8 mouse cellular contexts compared by ENCODE assay signal in the genomic region with DNA sequence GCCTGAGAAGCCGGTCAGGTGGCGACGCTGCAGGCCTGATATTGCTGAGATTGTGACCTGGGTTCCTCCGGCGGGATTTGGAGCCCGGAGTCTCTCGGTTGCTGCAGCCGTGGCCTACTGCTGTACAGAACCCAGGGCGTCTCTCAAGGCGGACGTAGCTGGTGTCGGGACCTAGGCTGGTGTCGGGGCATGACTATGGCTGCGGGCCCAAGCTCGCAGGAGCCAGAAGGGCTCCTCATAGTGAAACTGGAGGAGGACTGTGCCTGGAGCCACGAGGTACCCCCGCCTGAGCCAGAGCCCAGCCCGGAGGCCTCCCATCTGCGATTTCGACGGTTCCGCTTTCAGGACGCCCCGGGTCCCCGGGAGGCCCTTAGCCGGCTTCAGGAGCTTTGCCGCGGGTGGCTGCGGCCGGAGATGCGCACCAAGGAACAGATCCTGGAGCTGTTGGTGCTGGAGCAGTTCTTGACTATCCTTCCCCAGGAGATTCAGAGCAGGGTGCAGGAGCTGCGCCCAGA. TPM values are rescaled to one million over a fixed set of nuclear protein-coding genes. Genes with fewer than 3 reads are reported as not detected.
DNase-seq lines count a peak whose midpoint lies in the region; ATAC-seq and TF ChIP-seq lines count a peak whose summit lies in the region.

No protein-coding gene starts in this region.

- H3K27me3 ChIP-seq in heart, embryonic 10.5 days (ENCODE audit: insufficient read depth, poor library complexity, severe bottlenecking), result no peaks in the 10 kb centered on the region
- no peaks in the 10 kb centered on the region for H3K27me3 ChIP-seq in E14TG2a.4 (ENCODE audit: insufficient read depth, low read length)
- H3K27me3 ChIP-seq in intestine, embryonic 16.5 days (replicated peaks; ENCODE audit: control insufficient read depth, insufficient read depth, low read length), result no peaks in the 10 kb centered on the region
- no peaks in the 10 kb centered on the region for H3K27me3 ChIP-seq in midbrain, embryonic 15.5 days (replicated peaks)

- DNase-seq in heart, embryonic 10.5 days (ENCODE audit: low spot score), result no peak
- no peak for DNase-seq in heart, adult 18-20 months
- no peak for DNase-seq in cerebellum, postnatal 25 days
- no peak for DNase-seq in frontal cortex, adult 2 months (ENCODE audit: extremely low spot score in 1 of 2, low spot score in 1 of 2)

- peak overlapping the region; percentile 91 for H3K4me3 ChIP-seq in heart, embryonic 10.5 days
- H3K4me3 ChIP-seq in E14TG2a.4 (replicated peaks; ENCODE audit: low read length), result peak overlapping the region; percentile 99
- peak overlapping the region; percentile 76 for H3K4me3 ChIP-seq in intestine, embryonic 16.5 days (ENCODE audit: low read length)
- H3K4me3 ChIP-seq in midbrain, embryonic 15.5 days, result peak overlapping the region; percentile 76

- peaks cover 36% of the 10 kb centered on the region for H3K36me3 ChIP-seq in heart, embryonic 10.5 days
- peaks cover 39% of the 10 kb centered on the region for H3K36me3 ChIP-seq in E14TG2a.4 (ENCODE audit: insufficient read depth, low read length)
- peaks cover 21% of the 10 kb centered on the region for H3K36me3 ChIP-seq in intestine, embryonic 16.5 days (ENCODE audit: control insufficient read depth, insufficient read depth, low read length)
- H3K36me3 ChIP-seq in midbrain, embryonic 15.5 days (replicated peaks), result peaks cover 30% of the 10 kb centered on the region

- no peak for TF ChIP-seq CTCF in E14TG2a.4 (conservative IDR thresholded peaks at IDR 0.05; ENCODE audit: low read length)

- peak overlapping the region; percentile 91 for H3K27ac ChIP-seq in heart, embryonic 10.5 days
- H3K27ac ChIP-seq in intestine, embryonic 16.5 days (ENCODE audit: low read length), result peak overlapping the region; percentile 75
- H3K27ac ChIP-seq in midbrain, embryonic 15.5 days, result peak overlapping the region; percentile 93

- ATAC-seq in erythroid progenitor cell, adult 5-6 weeks (replicated peaks; ENCODE audit: low FRiP score, poor library complexity, severe bottlenecking), result peak; percentile 56
- ATAC-seq in intestine, embryonic 16.5 days, result peak; percentile 66
- ATAC-seq in midbrain, embryonic 15.5 days (replicated peaks), result 0 out of 2 replicates have a peak, but pooled peaks have one; percentile 1

- 1% methylated on average over 32 of the region's 32 CpGs for WGBS in heart, embryonic 10.5 days
- under 1% methylated on average over 32 of the region's 32 CpGs for WGBS in intestine, embryonic 16.5 days
- WGBS in midbrain, embryonic 15.5 days, result under 1% methylated on average over 32 of the region's 32 CpGs

- peak overlapping the region; percentile 87 for H3K9ac ChIP-seq in intestine, embryonic 16.5 days (ENCODE audit: low read depth, low read length)
- H3K9ac ChIP-seq in midbrain, embryonic 15.5 days, result peak overlapping the region; percentile 60

- peaks cover 19% of the 10 kb centered on the region for H3K4me1 ChIP-seq in heart, embryonic 10.5 days
- H3K4me1 ChIP-seq in E14TG2a.4 (replicated peaks; ENCODE audit: low read depth, low read length), result peaks cover 51% of the 10 kb centered on the region
- H3K4me1 ChIP-seq in intestine, embryonic 16.5 days (ENCODE audit: control insufficient read depth, insufficient read depth, low read length), result peaks cover 13% of the 10 kb centered on the region
- peaks cover 33% of the 10 kb centered on the region for H3K4me1 ChIP-seq in midbrain, embryonic 15.5 days

- H3K9me3 ChIP-seq in heart, embryonic 10.5 days, result peaks cover 13% of the 10 kb centered on the region
- H3K9me3 ChIP-seq in E14TG2a.4 (ENCODE audit: low read length), result no peaks in the 10 kb centered on the region
- peaks cover 13% of the 10 kb centered on the region for H3K9me3 ChIP-seq in intestine, embryonic 16.5 days (ENCODE audit: control insufficient read depth, low read length)
- peaks cover 10% of the 10 kb centered on the region; the same call in 1 of the 2 replicates for H3K9me3 ChIP-seq in midbrain, embryonic 15.5 days

- H3K4me2 ChIP-seq in intestine, embryonic 16.5 days (ENCODE audit: low read depth, low read length), result peak overlapping the region; percentile 74
- peak overlapping the region; percentile 64 for H3K4me2 ChIP-seq in midbrain, embryonic 15.5 days

RNA-seq across cellular contexts. Expression of gene Zfp263, which starts 0.3 kb away (rescaled TPM):
- polyA plus RNA-seq in heart, embryonic 10.5 days (2016; fragmentation: Nextera tagmentation; extraction: Ambion mirVana), result 33.9 and 36.3 TPM in 2 replicates
- 1 to 10 TPM; 7.4 to 8.7 TPM for total RNA-seq in heart, adult 18-20 months (2021)
- 7.1 and 11.9 TPM in 2 replicates for total RNA-seq in erythroid progenitor cell, adult 5-6 weeks (2015; ENCODE audit: low replicate concordance)
- total RNA-seq in erythroid progenitor cell, adult 5-6 weeks (2017; ENCODE audit: low replicate concordance), result 5.9 and 17.5 TPM in 2 replicates
- 35.3 and 35.8 TPM in 2 replicates for polyA plus RNA-seq in intestine, embryonic 16.5 days (2015; fragmentation: Nextera tagmentation; extraction: Ambion mirVana)
- polyA plus RNA-seq in midbrain, embryonic 15.5 days (2015; fragmentation: Nextera tagmentation; extraction: Ambion mirVana), result 55.8 and 61.4 TPM in 2 replicates
- polyA plus RNA-seq in frontal cortex, adult 2 months (2012; rRNA removed), result 17.0 and 18.0 TPM in 2 replicates

RNA-seq across cellular contexts. Expression of gene Mefv, which starts 26.3 kb away (rescaled TPM):
- polyA plus RNA-seq in heart, embryonic 10.5 days (2016; fragmentation: Nextera tagmentation; extraction: Ambion mirVana), result not detected in 2 replicates
- total RNA-seq in heart, adult 18-20 months (2021), result under 1 TPM in 1 of 2 experiments, not detected in 1; 0.12 TPM
- 3.8 TPM in 1 of 2 replicates, not detected in the other for total RNA-seq in erythroid progenitor cell, adult 5-6 weeks (2015; ENCODE audit: low replicate concordance)
- 2.6 and 6.1 TPM in 2 replicates for total RNA-seq in erythroid progenitor cell, adult 5-6 weeks (2017; ENCODE audit: low replicate concordance)
- 0.12 and 0.16 TPM in 2 replicates for polyA plus RNA-seq in intestine, embryonic 16.5 days (2015; fragmentation: Nextera tagmentation; extraction: Ambion mirVana)
- not detected in 2 replicates for polyA plus RNA-seq in midbrain, embryonic 15.5 days (2015; fragmentation: Nextera tagmentation; extraction: Ambion mirVana)
- polyA plus RNA-seq in frontal cortex, adult 2 months (2012; rRNA removed), result not detected in 2 replicates

Comparison
In these comparisons a context has a peak if more than half of its experiments do, and no peak if none do; other contexts are left out.
1. ATAC-seq: peak in every context shown above with its lines; median percentile 66 in intestine, embryonic 16.5 days; 56 in erythroid progenitor cell, adult 5-6 weeks; 1 in midbrain, embryonic 15.5 days.